Mouse (Mus musculus) layer of hippocampus, postnatal 36 days (tissue): ENCODE results near the gene Itga6. TPM values are rescaled to one million over a fixed set of nuclear protein-coding genes. Genes with fewer than 3 reads are reported as not detected.

Source experiments
- DNase-seq, 2 experiments: peaks; one replicate each; pipeline ENCODE4 v3.0.0; 2022
- total RNA-seq, 2 experiments: library from RNA; stranded (reverse); gene quantifications; 2 replicates each; pipeline ENCODE4 v1.2.3; 2021

Gene Itga6
- total RNA-seq, 2 experiments from 2014 or later, result 28.2 to 30.5 TPM

DNA sequence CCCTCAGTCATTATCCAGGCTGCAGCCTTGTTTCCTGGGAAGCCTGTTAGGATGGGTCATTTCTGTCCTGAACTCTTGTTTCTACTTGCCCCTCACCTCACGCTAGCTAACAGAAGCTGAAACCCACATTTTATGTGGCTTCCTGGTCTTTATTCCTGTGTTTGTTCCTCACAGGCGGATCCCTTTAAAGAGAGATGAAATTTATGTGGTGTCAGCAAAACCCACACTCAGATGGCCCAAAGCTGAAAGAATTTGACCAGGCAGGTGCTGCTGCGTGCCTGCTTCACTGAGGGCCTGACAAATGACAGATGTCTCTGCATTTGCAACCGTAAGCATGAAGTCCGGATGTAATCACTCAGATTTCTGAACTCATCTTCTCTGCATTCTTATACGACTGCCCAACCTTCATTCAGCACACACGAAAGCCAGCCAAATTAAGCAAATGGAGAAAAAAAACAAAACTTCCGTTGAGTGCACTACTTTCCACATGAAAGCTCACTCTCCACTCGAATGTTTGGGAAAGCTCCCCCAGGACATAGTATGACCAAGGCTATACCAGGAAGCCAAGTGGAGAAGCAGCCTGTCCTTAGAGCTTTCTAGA, 10.5 kb upstream of the Itga6 start:
- no peak for DNase-seq

DNA sequence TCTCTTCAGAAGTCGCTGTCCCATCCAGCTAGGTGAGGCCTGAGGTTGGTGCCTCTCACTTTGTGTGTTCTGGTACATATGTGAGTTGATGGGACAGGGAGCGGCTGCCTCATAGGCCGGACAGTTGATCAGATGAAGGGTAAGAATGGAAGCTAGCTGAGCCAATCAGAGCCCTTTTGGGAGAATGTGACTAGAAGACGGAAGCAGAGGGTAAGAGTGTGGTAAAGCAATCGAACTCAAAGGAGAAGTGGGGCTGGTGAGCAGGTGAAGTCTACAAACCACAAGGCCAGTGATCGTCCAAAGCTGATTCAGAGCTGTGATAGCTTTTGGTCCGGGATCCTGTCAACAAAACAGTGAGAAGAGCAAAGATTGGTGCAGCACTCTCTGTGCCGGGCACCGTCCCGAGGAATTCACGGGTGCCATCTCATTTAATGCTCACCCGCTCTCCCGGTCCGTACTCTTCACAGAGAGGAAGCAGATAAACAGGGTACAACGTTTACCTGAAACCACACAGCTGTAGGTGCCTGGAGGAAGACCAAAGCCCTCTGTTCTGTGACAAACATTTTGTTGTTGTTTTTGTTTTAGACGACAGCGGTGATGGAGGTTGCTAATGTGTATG, 9.8 kb upstream of the Itga6 start:
- DNase-seq, result no peak

- DNase-seq, result no peak
Observed at GRCm38 (mm10) chr2:71736213-71736612, 9.2 kb upstream of the Itga6 start.

GRCm38 (mm10) chr2:71739173-71739860, 6.1 kb upstream of the Itga6 start:
- no peak for DNase-seq

- DNase-seq, result no peak
Observed at GRCm38 (mm10) chr2:71742557-71742956, 2.9 kb upstream of the Itga6 start.

DNA sequence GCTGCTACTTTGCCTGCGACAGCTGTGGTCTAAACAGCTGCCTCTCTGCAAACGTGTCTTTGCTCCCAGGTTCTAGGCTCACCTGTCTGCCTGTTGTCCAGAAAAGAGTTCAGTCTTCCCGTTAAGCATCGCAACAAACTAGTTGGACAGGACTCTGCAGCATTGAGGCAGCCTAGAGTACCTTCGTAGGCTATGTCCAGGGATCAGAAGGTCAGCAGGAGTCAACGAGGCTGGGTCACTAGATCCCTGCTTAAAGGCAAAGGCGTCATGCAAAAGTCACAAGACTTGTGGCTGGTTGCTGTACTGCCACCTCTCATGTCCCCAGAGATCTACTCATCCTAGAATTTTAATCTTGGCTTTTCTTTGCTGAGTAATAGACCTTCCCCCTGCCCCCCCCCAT, 2.0 kb upstream of the Itga6 start:
- DNase-seq, result no peak

- no peak for DNase-seq
Observed at GRCm38 (mm10) chr2:71744320-71744719, 1.1 kb upstream of the Itga6 start.

DNA sequence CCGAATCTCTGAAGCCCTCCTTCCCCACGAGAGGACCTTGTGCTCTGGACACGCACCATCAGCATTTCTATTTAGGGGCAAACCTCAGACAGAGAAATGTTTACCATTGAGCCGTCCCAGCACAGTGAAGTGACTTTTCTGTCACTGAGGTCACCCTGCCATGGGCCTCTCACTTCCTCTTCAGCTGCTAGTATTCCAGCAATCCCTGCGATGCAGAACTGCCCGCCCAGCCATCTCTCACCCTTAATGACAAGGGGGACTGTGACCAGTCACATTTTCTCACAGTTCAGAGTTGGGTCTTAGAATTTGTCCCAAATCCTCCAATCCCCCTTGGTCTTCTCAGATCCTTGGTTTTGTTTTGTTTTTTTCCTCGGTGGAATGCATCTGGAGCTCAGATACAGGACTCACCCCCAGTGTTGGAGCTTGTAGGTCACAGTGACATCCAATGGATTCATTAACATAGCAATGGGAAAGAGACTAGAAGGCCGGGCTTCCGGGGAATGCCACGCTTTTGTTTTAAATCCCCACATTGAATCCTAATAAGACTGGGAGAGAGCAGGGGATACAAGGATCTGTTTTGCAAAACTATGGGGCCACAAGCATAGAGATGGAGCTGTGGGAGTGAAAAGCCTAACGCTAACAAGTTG, 432 bp upstream of the Itga6 start:
- peak; percentile 7 to 8 for DNase-seq

DNA sequence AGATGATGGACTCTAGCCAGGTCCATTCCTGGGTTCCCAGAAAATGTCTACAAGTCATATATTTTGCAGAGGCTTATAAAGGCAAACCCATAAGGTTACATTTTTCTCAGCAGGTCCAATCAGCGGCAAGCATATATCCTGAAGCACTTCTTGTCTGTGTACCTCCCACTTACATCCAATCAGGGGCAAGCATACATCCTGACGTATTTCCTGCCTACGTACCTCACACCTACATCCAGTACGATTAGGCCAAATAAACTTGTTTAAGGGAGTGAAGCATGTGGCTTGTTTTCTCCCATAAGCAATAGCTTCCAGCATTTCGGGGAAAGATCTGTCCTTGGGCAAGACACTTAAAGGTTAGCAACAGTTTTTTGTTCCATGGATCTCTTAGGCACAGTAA, 3.0 kb downstream of the Itga6 start:
- DNase-seq, result no peak

DNA sequence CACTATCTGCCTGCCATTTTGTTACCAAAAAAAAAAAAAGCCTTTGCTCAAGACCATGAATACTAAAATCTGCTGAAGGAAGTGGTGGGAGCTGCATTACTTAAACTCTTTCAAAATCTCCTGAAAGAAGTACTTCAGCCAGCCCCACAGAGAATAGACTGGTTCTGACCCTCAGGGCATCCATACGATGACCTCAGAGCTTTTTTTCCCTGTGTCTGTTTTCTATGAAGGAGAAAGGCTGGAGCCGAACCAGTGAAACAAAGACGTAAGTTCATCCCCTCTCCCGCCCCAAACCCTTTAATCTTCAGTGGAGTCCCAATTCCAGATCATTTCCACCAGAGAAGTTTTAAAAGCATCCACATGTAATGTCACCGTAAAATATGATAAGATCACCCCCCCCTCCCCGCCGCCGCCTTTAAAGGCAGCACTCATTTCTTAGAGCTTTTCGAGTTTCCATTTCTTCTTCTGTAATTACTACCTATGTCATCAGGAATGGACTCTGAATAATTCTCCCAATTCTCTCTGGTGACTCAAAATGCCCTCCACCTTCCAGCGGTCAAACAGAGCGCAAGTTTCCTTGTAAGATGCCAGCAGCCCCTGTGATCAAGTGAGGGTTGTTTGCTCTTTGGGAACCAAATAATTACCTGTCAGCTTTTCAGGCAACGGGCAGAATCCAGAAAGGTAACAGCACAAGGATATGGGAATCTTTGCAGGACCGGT, 4.1 kb downstream of the Itga6 start:
- no peak for DNase-seq

DNA sequence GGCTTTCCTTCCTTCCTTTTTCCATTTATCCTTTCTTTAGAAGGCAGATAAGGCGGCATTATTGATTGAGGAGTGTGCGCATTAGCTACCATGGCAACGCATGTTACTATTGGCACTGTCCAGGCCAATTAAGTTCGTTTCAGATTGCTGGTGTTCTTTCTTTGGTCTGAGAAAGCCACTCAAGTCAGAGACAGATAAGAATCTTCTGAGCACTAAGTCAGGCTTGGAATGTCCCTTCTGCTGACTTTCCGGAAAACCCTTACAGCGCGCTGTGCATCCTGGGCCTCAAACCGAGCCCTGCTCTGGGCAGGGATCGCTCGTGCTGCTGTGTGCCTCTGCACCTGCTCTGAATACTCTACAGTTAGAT, 4.7 kb downstream of the Itga6 start:
- DNase-seq, result no peak

GRCm38 (mm10) chr2:71751336-71751735, 5.9 kb downstream of the Itga6 start:
- no peak for DNase-seq

GRCm38 (mm10) chr2:71751863-71752262, 6.4 kb downstream of the Itga6 start:
- no peak for DNase-seq

DNA sequence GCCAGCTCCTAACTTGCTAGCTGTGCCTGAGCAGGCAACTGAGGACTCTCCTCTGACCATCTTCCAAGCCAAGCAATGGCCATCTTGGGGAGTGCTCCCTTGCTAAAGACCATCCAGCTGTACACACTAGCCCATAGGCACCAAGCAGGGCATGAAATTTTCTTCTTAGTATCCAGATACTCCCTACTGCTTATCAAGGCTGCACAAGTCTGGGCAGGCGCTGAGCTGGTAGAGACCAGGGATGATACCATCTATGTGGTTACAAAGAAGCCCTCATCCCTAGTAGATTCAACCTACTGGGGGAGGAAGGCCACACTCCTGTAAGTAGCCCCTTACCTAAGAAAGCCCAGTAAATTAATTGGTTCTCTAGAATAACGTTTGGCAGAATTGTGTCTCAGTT, 7.0 kb downstream of the Itga6 start:
- DNase-seq, result no peak

DNA sequence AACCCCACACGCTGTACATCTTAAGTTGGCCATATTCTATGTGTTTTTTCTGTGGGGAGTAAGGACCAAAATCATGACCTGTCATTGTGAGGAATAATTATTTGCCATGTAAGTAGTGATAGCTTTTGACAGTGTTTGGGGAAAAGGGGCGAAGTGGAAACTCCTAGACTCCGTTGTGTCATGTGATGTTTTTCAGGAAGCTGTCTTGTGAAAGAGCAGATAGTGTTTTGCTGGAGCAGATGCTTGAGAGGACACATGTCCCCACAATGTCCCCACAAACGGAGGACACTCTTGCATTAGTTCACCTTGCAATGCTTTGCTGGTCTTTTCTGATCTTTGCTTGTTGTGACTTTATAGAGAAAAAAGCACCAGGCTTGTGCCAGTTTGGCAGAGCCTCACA, 7.7 kb downstream of the Itga6 start:
- DNase-seq, result no peak

DNA sequence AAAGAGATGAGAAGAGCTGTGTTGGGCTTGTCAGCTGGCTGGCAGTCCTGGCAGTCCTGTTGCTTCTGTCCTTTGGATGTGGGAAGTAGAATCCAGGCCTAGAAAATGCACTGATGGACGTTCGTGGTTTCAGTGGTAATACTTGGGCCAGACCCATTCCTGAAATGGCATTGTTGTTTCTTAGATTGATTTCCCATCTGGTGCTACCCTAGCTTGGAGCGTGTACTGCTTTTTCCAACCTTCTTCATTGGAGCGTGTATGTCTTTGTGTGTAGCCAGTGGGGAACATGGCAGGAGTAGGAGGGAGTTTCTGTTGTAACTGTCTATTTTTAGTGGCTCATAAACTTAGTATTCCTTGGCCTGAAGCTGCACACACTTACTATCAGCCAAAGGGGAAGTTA, 10.3 kb downstream of the Itga6 start:
- no peak for DNase-seq

DNA sequence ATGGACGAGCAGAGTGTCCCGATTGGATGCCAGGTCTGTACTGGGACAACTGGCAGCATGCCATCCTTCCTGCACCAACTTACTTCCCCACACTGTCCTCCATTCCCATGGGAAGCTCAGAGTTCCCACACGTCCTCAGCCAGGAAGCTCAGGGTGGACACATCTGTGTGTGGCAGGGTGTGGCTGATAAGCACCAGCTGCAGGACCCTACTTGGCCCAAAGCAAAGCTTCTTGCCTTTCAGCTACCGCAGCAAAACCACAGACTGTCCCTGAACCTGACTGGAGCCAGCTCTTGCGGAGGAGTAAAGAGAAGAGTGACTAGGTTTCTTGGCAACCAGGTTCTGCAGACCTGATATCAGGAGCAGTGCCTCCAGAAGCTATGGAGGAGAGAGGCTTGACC, 11.7 kb downstream of the Itga6 start:
- DNase-seq, result no peak

- no peak for DNase-seq
Observed at GRCm38 (mm10) chr2:71758591-71759531, 13.4 kb downstream of the Itga6 start.

- no peak for DNase-seq
Observed at GRCm38 (mm10) chr2:71760091-71760490, 14.7 kb downstream of the Itga6 start.

DNA sequence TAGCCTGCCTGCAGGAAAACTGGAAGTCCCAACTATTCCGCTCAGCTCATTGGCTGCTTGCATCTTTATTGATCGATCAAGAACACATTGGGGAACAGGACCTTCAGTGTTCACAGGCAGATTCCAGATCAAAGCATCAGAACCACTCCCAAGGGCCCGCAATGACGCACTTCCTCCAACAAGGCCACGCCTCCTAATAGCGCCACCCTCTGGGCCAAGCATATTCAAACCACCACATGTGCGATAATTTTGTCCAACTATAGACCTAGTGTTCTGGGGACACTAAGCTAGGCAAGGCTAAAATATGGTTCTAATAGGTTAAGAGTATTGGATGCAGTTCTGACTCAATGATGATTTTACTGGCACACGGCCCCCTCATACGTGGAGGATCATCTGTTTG, 15.7 kb downstream of the Itga6 start:
- DNase-seq, result no peak

DNA sequence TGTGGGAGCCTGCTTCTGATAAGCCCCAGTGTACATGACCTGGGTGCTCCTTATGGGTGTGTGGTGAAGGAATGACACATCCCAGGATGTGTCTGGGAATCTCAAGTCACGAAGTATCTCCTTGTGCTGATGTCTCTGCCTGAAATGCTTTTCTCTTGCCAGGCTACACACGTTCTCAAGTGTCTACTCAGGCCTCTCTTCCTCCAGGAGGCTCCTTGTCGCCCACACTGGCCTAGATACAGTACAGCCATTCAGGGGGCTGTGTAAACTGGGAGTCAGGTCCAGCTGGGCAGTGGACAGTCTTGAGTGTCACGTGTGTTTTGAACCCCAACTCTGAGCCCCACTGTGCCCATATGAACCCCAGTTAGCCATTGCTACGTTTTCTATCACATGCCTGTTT, 19.1 kb downstream of the Itga6 start:
- DNase-seq, result no peak
